30 mouse cellular contexts compared by ENCODE assay signal in genomic region chr12:72936751-72937150, GRCm38 (mm10). TPM values are rescaled to one million over a fixed set of nuclear protein-coding genes. Genes with fewer than 3 reads are reported as not detected.
DNase-seq lines count a peak whose midpoint lies in the region; ATAC-seq and TF ChIP-seq lines count a peak whose summit lies in the region.
"Had no signal": no experiment of that assay in that cellular context is flagged by ENCODE, and none has a peak within 500 bp of the region (broad histone marks: within the 10 kb centered on the region; RNA-seq: fewer than 3 reads in every experiment).

No protein-coding gene starts in this region.

- H3K4me2 ChIP-seq in forebrain, embryonic 14.5 days (ENCODE audit: low read length) = no peak overlapping the region
- no peak overlapping the region for H3K4me2 ChIP-seq in forebrain, embryonic 13.5 days
- H3K4me2 ChIP-seq in limb, embryonic 11.5 days (ENCODE audit: low read depth, severe bottlenecking) = no peak overlapping the region
- no peak overlapping the region for H3K4me2 ChIP-seq in midbrain, embryonic 14.5 days (ENCODE audit: low read length)
- H3K4me2 ChIP-seq in midbrain, embryonic 16.5 days (ENCODE audit: low read length) = no peak overlapping the region
- H3K4me2 ChIP-seq: forebrain, embryonic 15.5 days; heart, embryonic 11.5 days; hindbrain, embryonic 15.5 days had no signal

- no peaks in the 10 kb centered on the region for H3K36me3 ChIP-seq in forebrain, embryonic 14.5 days (ENCODE audit: control insufficient read depth, insufficient read depth, low read length)
- no peaks in the 10 kb centered on the region for H3K36me3 ChIP-seq in forebrain, embryonic 13.5 days (ENCODE audit: poor library complexity, severe bottlenecking)
- H3K36me3 ChIP-seq in limb, embryonic 11.5 days (ENCODE audit: control insufficient read depth, insufficient read depth, low read length) = no peaks in the 10 kb centered on the region
- H3K36me3 ChIP-seq in limb, embryonic 10.5 days = no peaks in the 10 kb centered on the region
- no peaks in the 10 kb centered on the region for H3K36me3 ChIP-seq in midbrain, embryonic 14.5 days (ENCODE audit: control insufficient read depth, insufficient read depth, low read length)
- H3K36me3 ChIP-seq in midbrain, embryonic 16.5 days (ENCODE audit: control insufficient read depth, insufficient read depth, low read length) = no peaks in the 10 kb centered on the region
- H3K36me3 ChIP-seq: forebrain, embryonic 10.5 days; forebrain, embryonic 15.5 days; G1E; hindbrain, embryonic 10.5 days; hindbrain, embryonic 15.5 days had no signal

- no peaks in the 10 kb centered on the region for H3K9me3 ChIP-seq in forebrain, embryonic 14.5 days (replicated peaks; ENCODE audit: control insufficient read depth, low read length)
- H3K9me3 ChIP-seq in forebrain, embryonic 13.5 days (replicated peaks) = no peaks in the 10 kb centered on the region
- H3K9me3 ChIP-seq in limb, embryonic 11.5 days (ENCODE audit: control insufficient read depth, low read length) = no peaks in the 10 kb centered on the region
- H3K9me3 ChIP-seq in limb, embryonic 10.5 days (replicated peaks) = no peaks in the 10 kb centered on the region
- H3K9me3 ChIP-seq in midbrain, embryonic 14.5 days (ENCODE audit: control insufficient read depth, low read length) = no peaks in the 10 kb centered on the region
- H3K9me3 ChIP-seq in midbrain, embryonic 16.5 days (replicated peaks; ENCODE audit: control insufficient read depth, low read length, poor library complexity, severe bottlenecking) = no peaks in the 10 kb centered on the region
- H3K9me3 ChIP-seq: forebrain, embryonic 10.5 days; forebrain, embryonic 15.5 days; G1E; hindbrain, embryonic 10.5 days; hindbrain, embryonic 15.5 days had no signal

- 18% methylated on average over 8 of the region's 8 CpGs for WGBS in forebrain, embryonic 14.5 days
- WGBS in forebrain, embryonic 13.5 days = 20% methylated on average over 8 of the region's 8 CpGs
- 41% methylated on average over 8 of the region's 8 CpGs for WGBS in limb, embryonic 11.5 days
- 43% methylated on average over 8 of the region's 8 CpGs for whole genome bisulfite sequencing in limb, embryonic 10.5 days
- 15% methylated on average over 8 of the region's 8 CpGs for WGBS in midbrain, embryonic 14.5 days
- WGBS in midbrain, embryonic 16.5 days = 16% methylated on average over 8 of the region's 8 CpGs

- no peak for TF ChIP-seq POLR2A in brain, embryonic 14.5 days (IDR thresholded peaks at IDR 0.05; ENCODE audit: borderline replicate concordance, extremely low read depth, insufficient read depth, insufficient read length, poor library complexity, severe bottlenecking)

- no peak overlapping the region for H3K27ac ChIP-seq in forebrain, embryonic 14.5 days (ENCODE audit: low read depth, low read length)
- no peak overlapping the region for H3K27ac ChIP-seq in forebrain, embryonic 13.5 days
- no peak overlapping the region for H3K27ac ChIP-seq in limb, embryonic 11.5 days (replicated peaks; ENCODE audit: low read depth, low read length)
- no peak overlapping the region for H3K27ac ChIP-seq in limb, embryonic 10.5 days
- H3K27ac ChIP-seq in midbrain, embryonic 14.5 days (replicated peaks; ENCODE audit: low read depth, low read length) = no peak overlapping the region
- no peak overlapping the region for H3K27ac ChIP-seq in midbrain, embryonic 16.5 days (ENCODE audit: low read length)
- H3K27ac ChIP-seq: forebrain, embryonic 10.5 days; forebrain, embryonic 15.5 days; gastrocnemius, adult 2 months; hindbrain, embryonic 10.5 days; hindbrain, embryonic 15.5 days had no signal

- no peak for ATAC-seq in forebrain, embryonic 14.5 days
- no peak for ATAC-seq in forebrain, embryonic 13.5 days
- no peak for ATAC-seq in limb, embryonic 11.5 days (ENCODE audit: insufficient number of reproducible peaks, low FRiP score, low TSS enrichment, low read depth)
- no peak for ATAC-seq in midbrain, embryonic 14.5 days (ENCODE audit: low FRiP score, low TSS enrichment)
- ATAC-seq in midbrain, embryonic 16.5 days = no peak
- ATAC-seq in megakaryocyte progenitor cell, adult 5-6 weeks (replicated peaks; ENCODE audit: poor library complexity) = no peak
- ATAC-seq: forebrain, embryonic 15.5 days had no signal

- DNase-seq in forebrain, embryonic 14.5 days (ENCODE audit: low spot score) = peak; percentile 13
- peak; percentile 32 for DNase-seq in limb, embryonic 11.5 days (ENCODE audit: low spot score)
- DNase-seq in limb, embryonic 10.5 days (ENCODE audit: low spot score) = no peak
- peak; percentile 15 for DNase-seq in midbrain, embryonic 14.5 days
- DNase-seq in brain, embryonic 14.5 days (ENCODE audit: low read depth) = peak; percentile 35
- DNase-seq: adrenal gland, adult 2 months; adrenal gland, postnatal 14 days; B cell, adult 2 months; cerebellum, adult 11-12 months; cerebellum, adult 9-10 months; gastrocnemius, adult 2 months; gastrocnemius, postnatal 14 days; heart, adult 11 months had no signal

- H3K9ac ChIP-seq in forebrain, embryonic 14.5 days (ENCODE audit: low read length) = no peak overlapping the region
- H3K9ac ChIP-seq in forebrain, embryonic 13.5 days = no peak overlapping the region
- no peak overlapping the region for H3K9ac ChIP-seq in limb, embryonic 11.5 days (ENCODE audit: low read length)
- no peak overlapping the region for H3K9ac ChIP-seq in midbrain, embryonic 14.5 days (replicated peaks; ENCODE audit: low read length)
- no peak overlapping the region for H3K9ac ChIP-seq in midbrain, embryonic 16.5 days (ENCODE audit: low read depth, low read length)
- H3K9ac ChIP-seq: forebrain, embryonic 15.5 days; hindbrain, embryonic 15.5 days had no signal

- H3K4me3 ChIP-seq in forebrain, embryonic 14.5 days (ENCODE audit: low read depth, low read length) = no peak overlapping the region
- H3K4me3 ChIP-seq in forebrain, embryonic 13.5 days = no peak overlapping the region
- H3K4me3 ChIP-seq in limb, embryonic 11.5 days (ENCODE audit: low read depth, low read length) = no peak overlapping the region
- no peak overlapping the region for H3K4me3 ChIP-seq in limb, embryonic 10.5 days
- H3K4me3 ChIP-seq in midbrain, embryonic 14.5 days (replicated peaks; ENCODE audit: low read depth, low read length) = no peak overlapping the region
- no peak overlapping the region for H3K4me3 ChIP-seq in midbrain, embryonic 16.5 days (ENCODE audit: low read depth, low read length)
- H3K4me3 ChIP-seq: forebrain, embryonic 10.5 days; forebrain, embryonic 15.5 days; gastrocnemius, adult 2 months; hindbrain, embryonic 10.5 days; hindbrain, embryonic 15.5 days had no signal

- no peak for TF ChIP-seq CTCF in brain, embryonic 14.5 days (IDR thresholded peaks at IDR 0.05; ENCODE audit: borderline replicate concordance, extremely low read depth, insufficient read depth, insufficient read length)

- peaks cover 68% of the 10 kb centered on the region for H3K27me3 ChIP-seq in forebrain, embryonic 14.5 days (replicated peaks; ENCODE audit: control insufficient read depth, insufficient read depth, low read length)
- peaks cover 75% of the 10 kb centered on the region for H3K27me3 ChIP-seq in forebrain, embryonic 13.5 days
- H3K27me3 ChIP-seq in limb, embryonic 11.5 days (ENCODE audit: control insufficient read depth, insufficient read depth, low read length) = peaks cover 56% of the 10 kb centered on the region
- peaks cover 63% of the 10 kb centered on the region for H3K27me3 ChIP-seq in limb, embryonic 10.5 days (ENCODE audit: low read depth, poor library complexity, severe bottlenecking)
- H3K27me3 ChIP-seq in midbrain, embryonic 14.5 days (ENCODE audit: control insufficient read depth, insufficient read depth, low read length) = peaks cover 73% of the 10 kb centered on the region
- peaks cover 51% of the 10 kb centered on the region for H3K27me3 ChIP-seq in midbrain, embryonic 16.5 days (ENCODE audit: control insufficient read depth, insufficient read depth, low read depth, low read length)
- H3K27me3 ChIP-seq: CH12.LX had no signal

- no peaks in the 10 kb centered on the region; the same call in 1 of the 2 replicates for H3K4me1 ChIP-seq in forebrain, embryonic 14.5 days (ENCODE audit: control insufficient read depth, insufficient read depth, low read length)
- H3K4me1 ChIP-seq in forebrain, embryonic 13.5 days = peaks cover 9% of the 10 kb centered on the region; the same call in 1 of the 2 replicates
- no peaks in the 10 kb centered on the region for H3K4me1 ChIP-seq in limb, embryonic 11.5 days (ENCODE audit: control insufficient read depth, insufficient read depth, low read length)
- H3K4me1 ChIP-seq in limb, embryonic 10.5 days = peaks cover 14% of the 10 kb centered on the region
- H3K4me1 ChIP-seq in midbrain, embryonic 14.5 days (ENCODE audit: control insufficient read depth, insufficient read depth, low read length) = no peaks in the 10 kb centered on the region
- peaks cover 5% of the 10 kb centered on the region for H3K4me1 ChIP-seq in midbrain, embryonic 16.5 days (ENCODE audit: control insufficient read depth, insufficient read depth, low read length)

RNA-seq across cellular contexts. Expression of gene Six6, which starts 2.9 kb away (rescaled TPM):
- polyA plus RNA-seq in forebrain, embryonic 14.5 days (2014; fragmentation: Nextera tagmentation; extraction: Ambion mirVana) = 1.5 and 1.9 TPM in 2 replicates
- polyA plus RNA-seq in forebrain, embryonic 13.5 days (2015; fragmentation: Nextera tagmentation; extraction: Ambion mirVana) = 1.3 and 2.9 TPM in 2 replicates
- polyA plus RNA-seq in limb, embryonic 11.5 days (2014; fragmentation: Nextera tagmentation; extraction: Ambion mirVana) = not detected in 2 replicates
- not detected in 2 replicates for polyA plus RNA-seq in limb, embryonic 10.5 days (2016; fragmentation: Nextera tagmentation; extraction: Ambion mirVana)
- polyA plus RNA-seq in midbrain, embryonic 14.5 days (2014; fragmentation: Nextera tagmentation; extraction: Ambion mirVana) = not detected in 2 replicates
- polyA plus RNA-seq in midbrain, embryonic 16.5 days (2015; fragmentation: Nextera tagmentation; extraction: Ambion mirVana) = 0.85 and 2.1 TPM in 2 replicates
- polyA plus RNA-seq in brain, embryonic 14.5 days (2012; rRNA removed) = 0.74 and 0.98 TPM in 2 replicates
- total RNA-seq in megakaryocyte progenitor cell, adult 5-6 weeks (2015) = not detected in 2 replicates
- total RNA-seq in megakaryocyte progenitor cell, adult 5-6 weeks (2017) = not detected in 2 replicates
- total RNA-seq: adrenal gland, adult 2 months; adrenal gland, postnatal 14 days; adrenal gland, postnatal 4 days; gastrocnemius, adult 2 months; gastrocnemius, postnatal 14 days; gastrocnemius, postnatal 4 days; heart, adult 8-10 months; heart, postnatal 25 days had no signal
- polyA plus RNA-seq: adrenal gland, adult 2 months; G1E; heart, embryonic 11.5 days; heart, embryonic 14.5 days; heart, postnatal 0 days; hindbrain, embryonic 15.5 days; intestine, embryonic 14.5 days had no signal

RNA-seq across cellular contexts. Expression of gene 4930447C04Rik, which starts 3.8 kb away (rescaled TPM):
- polyA plus RNA-seq in forebrain, embryonic 14.5 days (2014; fragmentation: Nextera tagmentation; extraction: Ambion mirVana) = 1.3 and 1.5 TPM in 2 replicates
- 1.8 and 2.1 TPM in 2 replicates for polyA plus RNA-seq in forebrain, embryonic 13.5 days (2015; fragmentation: Nextera tagmentation; extraction: Ambion mirVana)
- 2.6 and 4.1 TPM in 2 replicates for polyA plus RNA-seq in limb, embryonic 11.5 days (2014; fragmentation: Nextera tagmentation; extraction: Ambion mirVana)
- 2.2 and 4.0 TPM in 2 replicates for polyA plus RNA-seq in limb, embryonic 10.5 days (2016; fragmentation: Nextera tagmentation; extraction: Ambion mirVana)
- 2.9 and 3.0 TPM in 2 replicates for polyA plus RNA-seq in midbrain, embryonic 14.5 days (2014; fragmentation: Nextera tagmentation; extraction: Ambion mirVana)
- polyA plus RNA-seq in midbrain, embryonic 16.5 days (2015; fragmentation: Nextera tagmentation; extraction: Ambion mirVana) = 5.0 and 6.1 TPM in 2 replicates
- 6.3 and 6.7 TPM in 2 replicates for polyA plus RNA-seq in brain, embryonic 14.5 days (2012; rRNA removed)
- total RNA-seq in megakaryocyte progenitor cell, adult 5-6 weeks (2015) = 6.3 and 8.3 TPM in 2 replicates
- 5.3 and 6.5 TPM in 2 replicates for total RNA-seq in megakaryocyte progenitor cell, adult 5-6 weeks (2017)
- total RNA-seq: gastrocnemius, adult 2 months had no signal
- polyA plus RNA-seq: adrenal gland, adult 2 months; G1E had no signal
